Mouse (Mus musculus): ENCODE data around the gene Tssc4. TPM values are rescaled to one million over a fixed set of nuclear protein-coding genes. Genes with fewer than 3 reads are reported as not detected.

Gene Tssc4
- total and polyA plus RNA-seq, 3 experiments: 44.1 to 55.1 (median 49.8) TPM

- dilution Hi-C loops (cut with MboI; ENCODE audit: extremely low pct_ligation_motif_present, extremely low pct_unique_long_range_greater_than_20kb, low sequenced_read_pairs) (no loop called here), in situ Hi-C loops (cut with MboI; ENCODE audit: low pct_ligation_motif_present, low pct_unique_long_range_greater_than_20kb, low sequenced_read_pairs) (no loop called here)
- Histone ChIP-seq H3K9me3 (replicated peaks; ENCODE audit: low read length) (peaks cover 5% of the 10 kb centered on the region), H3K4me2 (ENCODE audit: insufficient read depth, low read depth, poor library complexity, severe bottlenecking) (peak overlapping the region; percentile 13), H3K4me3 (replicated peaks in 1 of 3; ENCODE audit: low read depth in 2 of 3, low read length in 2 of 3, poor library complexity in 1 of 3) (peak overlapping the region in 1 of 3 experiments; percentile 7), H3K27ac (ENCODE audit: insufficient read depth, low read depth) (no peak overlapping the region), H3K79me2 (replicated peaks; ENCODE audit: control insufficient read depth, extremely low read depth, insufficient read depth, poor library complexity, severe bottlenecking) (no peaks in the 10 kb centered on the region), H3K36me3 (replicated peaks in 1 of 2; ENCODE audit: control insufficient read depth in 1 of 2, insufficient read depth in 1 of 2, low read length in 1 of 2) (no peaks in the 10 kb centered on the region), H3K27me3 (replicated peaks) (peaks cover 96% of the 10 kb centered on the region), H3K9ac (ENCODE audit: insufficient read depth, low read depth) (no peak overlapping the region), H3K4me1 (ENCODE audit: control insufficient read depth in 1 of 2, insufficient read depth in 2 of 2) (no peaks in the 10 kb centered on the region)
- TF ChIP-seq E2F4 (IDR thresholded peaks at IDR 0.05; ENCODE audit: insufficient replicate concordance, low read depth, low read length) (no peak), CTCF (conservative IDR thresholded peaks at IDR 0.05 in 1 of 2, IDR thresholded peaks at IDR 0.05 in 1 of 2; ENCODE audit: low read depth in 2 of 2, low read length in 2 of 2) (no peak), CHD1 (IDR thresholded peaks at IDR 0.05; ENCODE audit: low read depth, low read length) (no peak), MXI1 (IDR thresholded peaks at IDR 0.05; ENCODE audit: low read depth, low read length) (no peak), BHLHE40 (IDR thresholded peaks at IDR 0.05; ENCODE audit: low read depth, low read length) (no peak), ZC3H11A (IDR thresholded peaks at IDR 0.05; ENCODE audit: low read depth, low read length) (no peak), RCOR1 (conservative IDR thresholded peaks at IDR 0.05; ENCODE audit: low read depth, low read length) (no peak), TCF12 (IDR thresholded peaks at IDR 0.05; ENCODE audit: low read depth, low read length) (no peak), ZKSCAN1 (IDR thresholded peaks at IDR 0.05; ENCODE audit: borderline replicate concordance, low read depth, low read length) (no peak), MAFK (IDR thresholded peaks at IDR 0.05; ENCODE audit: insufficient replicate concordance, low read length) (no peak), JUND (conservative IDR thresholded peaks at IDR 0.05; ENCODE audit: low read depth, low read length) (no peak), USF1 (IDR thresholded peaks at IDR 0.05; ENCODE audit: low read depth, low read length) (no peak), EP300 (IDR thresholded peaks at IDR 0.05; ENCODE audit: low read length) (no peak), KAT2A (IDR thresholded peaks at IDR 0.05; ENCODE audit: insufficient replicate concordance, low read length) (no peak), NELFE (IDR thresholded peaks at IDR 0.05; ENCODE audit: low read depth, low read length) (no peak)
- no peak for DNase-seq (ENCODE audit: extremely low read depth)
Measured at GRCm38 (mm10) chr7:143106672-143107465, 37.8 kb downstream of the Tssc4 start.

GRCm38 (mm10) chr7:143108200-143108599 is 39.2 kb downstream of the Tssc4 start:
- no peak overlapping the region for H3K9ac ChIP-seq (ENCODE audit: insufficient read depth, low read depth)
- H3K27me3 ChIP-seq (replicated peaks): peaks cover 96% of the 10 kb centered on the region
- no peak for DNase-seq (ENCODE audit: extremely low read depth)
- H3K9me3 ChIP-seq (replicated peaks; ENCODE audit: low read length): peaks cover 5% of the 10 kb centered on the region
- no peak overlapping the region for H3K4me2 ChIP-seq (ENCODE audit: insufficient read depth, low read depth, poor library complexity, severe bottlenecking)
- H3K79me2 ChIP-seq (replicated peaks; ENCODE audit: control insufficient read depth, extremely low read depth, insufficient read depth, poor library complexity, severe bottlenecking): no peaks in the 10 kb centered on the region
- no peak overlapping the region for H3K4me3 ChIP-seq (replicated peaks in 1 of 3; ENCODE audit: low read depth in 2 of 3, low read length in 2 of 3, poor library complexity in 1 of 3)
- in situ Hi-C loops (cut with MboI; ENCODE audit: low pct_ligation_motif_present, low pct_unique_long_range_greater_than_20kb, low sequenced_read_pairs) (no loop called here), dilution Hi-C loops (cut with MboI; ENCODE audit: extremely low pct_ligation_motif_present, extremely low pct_unique_long_range_greater_than_20kb, low sequenced_read_pairs) (no loop called here)
- H3K27ac ChIP-seq (ENCODE audit: insufficient read depth, low read depth): no peak overlapping the region
- H3K36me3 ChIP-seq (replicated peaks in 1 of 2; ENCODE audit: control insufficient read depth in 1 of 2, insufficient read depth in 1 of 2, low read length in 1 of 2): no peaks in the 10 kb centered on the region
- TF ChIP-seq MEF2A (IDR thresholded peaks at IDR 0.05; ENCODE audit: borderline replicate concordance, low read depth, low read length): no peak
- TF ChIP-seq ZC3H11A (IDR thresholded peaks at IDR 0.05; ENCODE audit: low read depth, low read length): no peak
- no peaks in the 10 kb centered on the region for H3K4me1 ChIP-seq (ENCODE audit: control insufficient read depth in 1 of 2, insufficient read depth in 2 of 2)
